Mouse (Mus musculus) yolk sac, embryonic 10.5 days (tissue): ENCODE measurements at regions not wholly inside any gene's neighbourhood (a gene's known extent, or its start where the extent isn't known, plus 50 kb on each side); places are given as distances from the start of the nearest gene placed in this dataset.

Source experiments
- DNase-seq: peaks from one replicate; pipeline ENCODE4 v3.0.0-alpha.2; 2017; ENCODE audit warnings: low spot score

GRCm38 (mm10) chr3:128787686-128788085, 412.0 kb upstream of the Pitx2 start:
- no peak for DNase-seq

- no peak for DNase-seq
Measured at GRCm38 (mm10) chr3:128795931-128796330, 403.7 kb upstream of the Pitx2 start.

GRCm38 (mm10) chr3:128797829-128798228, 401.8 kb upstream of the Pitx2 start:
- DNase-seq, result no peak

- DNase-seq, result no peak
Measured at GRCm38 (mm10) chr3:128829371-128830160, 370.1 kb upstream of the Pitx2 start.

- no peak for DNase-seq
Measured at GRCm38 (mm10) chr3:128850327-128850977, 349.2 kb upstream of the Pitx2 start.

GRCm38 (mm10) chr3:128856515-128856914, 343.2 kb upstream of the Pitx2 start:
- no peak for DNase-seq

- DNase-seq, result peak; percentile 6
Measured at GRCm38 (mm10) chr3:128881685-128882444, 317.8 kb upstream of the Pitx2 start.

GRCm38 (mm10) chr3:128883636-128884195, 316.0 kb upstream of the Pitx2 start:
- DNase-seq, result no peak

GRCm38 (mm10) chr3:128886678-128887077, 313.0 kb upstream of the Pitx2 start:
- DNase-seq, result no peak

GRCm38 (mm10) chr3:128891078-128891477, 308.6 kb upstream of the Pitx2 start:
- no peak for DNase-seq

GRCm38 (mm10) chr3:128896628-128897027, 303.1 kb upstream of the Pitx2 start:
- DNase-seq, result no peak

- no peak for DNase-seq
Measured at GRCm38 (mm10) chr3:128911122-128911521, 288.6 kb upstream of the Pitx2 start.

- DNase-seq, result no peak
Measured at GRCm38 (mm10) chr3:128921428-128921827, 278.2 kb upstream of the Pitx2 start.

GRCm38 (mm10) chr3:128922150-128922549, 277.5 kb upstream of the Pitx2 start:
- no peak for DNase-seq

GRCm38 (mm10) chr3:128938536-128938935, 261.1 kb upstream of the Pitx2 start:
- DNase-seq, result no peak

GRCm38 (mm10) chr3:128941156-128941555, 258.5 kb upstream of the Pitx2 start:
- DNase-seq, result no peak

GRCm38 (mm10) chr3:128944631-128945030, 255.0 kb upstream of the Pitx2 start:
- DNase-seq, result peak; percentile 32

- no peak for DNase-seq
Measured at GRCm38 (mm10) chr3:128954886-128955285, 244.8 kb upstream of the Pitx2 start.

- no peak for DNase-seq
Measured at GRCm38 (mm10) chr3:128976752-128977151, 222.9 kb upstream of the Pitx2 start.

GRCm38 (mm10) chr3:128990183-128990912, 209.3 kb upstream of the Pitx2 start:
- DNase-seq, result no peak

GRCm38 (mm10) chr3:129002866-129003265, 196.8 kb upstream of the Pitx2 start:
- no peak for DNase-seq

- no peak for DNase-seq
Measured at GRCm38 (mm10) chr3:129004085-129004484, 195.6 kb upstream of the Pitx2 start.
